Mouse (Mus musculus) cerebellum, postnatal 4 days (tissue): ENCODE measurements around the gene Litaf.
"Not testable (repeated sequence)": the region's sequence is repeated elsewhere in the genome, so short reads cannot be mapped to it uniquely, and the experiment has no call there.

Source experiments
- DNase-seq, 2 experiments: peaks; one replicate each; pipeline ENCODE4 v3.0.0; 2022; ENCODE audit warnings: low spot score in 2 of 2, mixed read lengths in 1 of 2

The Litaf gene

GRCm38 (mm10) chr16:10992090-10993031, 73.6 kb downstream of the Litaf start:
- DNase-seq = peak in 1 of 2 experiments; percentile 18

GRCm38 (mm10) chr16:10991737-10992089, 74.2 kb downstream of the Litaf start:
- DNase-seq = no peak

- no peak for DNase-seq
Measured at GRCm38 (mm10) chr16:10990763-10991162, 75.2 kb downstream of the Litaf start.

- DNase-seq = no peak
Measured at GRCm38 (mm10) chr16:10989896-10990295, 76.1 kb downstream of the Litaf start.

- no peak for DNase-seq
Measured at GRCm38 (mm10) chr16:10989361-10989760, 76.6 kb downstream of the Litaf start.

GRCm38 (mm10) chr16:10988261-10988660, 77.7 kb downstream of the Litaf start:
- no peak for DNase-seq

- no peak for DNase-seq
Measured at GRCm38 (mm10) chr16:10984534-10984933, 81.4 kb downstream of the Litaf start.

GRCm38 (mm10) chr16:10981493-10982070, 84.4 kb downstream of the Litaf start:
- DNase-seq = no peak

GRCm38 (mm10) chr16:10979064-10979803, 86.7 kb downstream of the Litaf start:
- no peak for DNase-seq

GRCm38 (mm10) chr16:10977877-10978276, 88.1 kb downstream of the Litaf start:
- DNase-seq = no peak

GRCm38 (mm10) chr16:10976202-10976631, 89.7 kb downstream of the Litaf start:
- no peak for DNase-seq

GRCm38 (mm10) chr16:10974939-10975338, 91.0 kb downstream of the Litaf start:
- DNase-seq = peak; percentile 88 to 99

- DNase-seq = no peak
Measured at GRCm38 (mm10) chr16:10974037-10974446, 91.9 kb downstream of the Litaf start.

- no peak for DNase-seq
Measured at GRCm38 (mm10) chr16:10972259-10972658, 93.7 kb downstream of the Litaf start.

- DNase-seq = not testable (repeated sequence)
Measured at GRCm38 (mm10) chr16:10969944-10970343, 96.0 kb downstream of the Litaf start.

GRCm38 (mm10) chr16:10969342-10969741, 96.6 kb downstream of the Litaf start:
- DNase-seq = no peak

GRCm38 (mm10) chr16:10968299-10968698, 97.7 kb downstream of the Litaf start:
- DNase-seq = no peak

GRCm38 (mm10) chr16:10967756-10968155, 98.2 kb downstream of the Litaf start:
- no peak for DNase-seq

- no peak for DNase-seq
Measured at GRCm38 (mm10) chr16:10967013-10967412, 98.9 kb downstream of the Litaf start.

- no peak for DNase-seq
Measured at GRCm38 (mm10) chr16:10965034-10965433, 100.9 kb downstream of the Litaf start.

- DNase-seq = no peak
Measured at GRCm38 (mm10) chr16:10960916-10961315, 105.0 kb downstream of the Litaf start.

- DNase-seq = peak in 1 of 2 experiments; percentile 42
Measured at GRCm38 (mm10) chr16:10958763-10959440, 107.1 kb downstream of the Litaf start.
